18 mouse cellular contexts compared by ENCODE assay signal in the genomic region with DNA sequence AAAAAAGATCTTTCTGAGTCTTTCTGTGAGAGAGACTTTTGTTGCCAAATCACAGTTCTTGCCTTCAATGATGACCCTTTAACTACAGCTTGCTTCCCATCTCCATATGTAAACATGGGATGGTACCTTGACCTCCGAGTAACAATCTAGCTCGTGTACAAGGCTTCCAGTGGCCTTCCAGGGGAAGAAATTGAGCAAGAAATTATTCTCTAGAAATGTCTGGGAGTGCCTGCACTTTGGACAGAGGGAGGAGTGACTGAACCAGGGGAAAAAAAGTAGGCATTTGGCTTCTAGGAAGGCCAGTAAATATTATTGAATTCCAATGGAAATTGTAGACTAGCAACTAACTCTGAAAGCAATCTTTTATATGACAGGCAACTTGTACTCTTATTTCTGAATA.
A peak's percentile ranks its signal among the peaks of the same experiment; 100 is the strongest.
DNase-seq lines count a peak whose midpoint lies in the region; ATAC-seq and TF ChIP-seq lines count a peak whose summit lies in the region.
"Had no signal": no experiment of that assay in that cellular context is flagged by ENCODE, and none has a peak within 500 bp of the region (broad histone marks: within the 10 kb centered on the region; RNA-seq: fewer than 3 reads in every experiment).

No protein-coding gene starts in this region.

- no peak for ATAC-seq in kidney, embryonic 16.5 days (ENCODE audit: low FRiP score, low TSS enrichment)
- no peak for ATAC-seq in liver, postnatal 0 days
- ATAC-seq in intestine, postnatal 0 days: peak; percentile 72
- ATAC-seq in hindbrain, postnatal 0 days: no peak
- ATAC-seq: forebrain, embryonic 16.5 days had no signal

- H3K4me3 ChIP-seq in kidney, embryonic 16.5 days (ENCODE audit: low read length): no peak overlapping the region
- H3K4me3 ChIP-seq in liver, adult 2 months (ENCODE audit: insufficient read depth, low read depth, low read length): no peak overlapping the region
- H3K4me3 ChIP-seq in liver, postnatal 0 days (ENCODE audit: low read depth, low read length): no peak overlapping the region
- H3K4me3 ChIP-seq in intestine, postnatal 0 days (ENCODE audit: low read depth, low read length): no peak overlapping the region
- no peak overlapping the region for H3K4me3 ChIP-seq in limb, embryonic 10.5 days
- H3K4me3 ChIP-seq in hindbrain, postnatal 0 days (ENCODE audit: low read length): no peak overlapping the region
- H3K4me3 ChIP-seq: embryonic facial prominence, embryonic 13.5 days; forebrain, embryonic 12.5 days; heart, embryonic 12.5 days; hindbrain, embryonic 10.5 days had no signal

- H3K27me3 ChIP-seq in kidney, embryonic 16.5 days (ENCODE audit: insufficient read depth, low read length): no peaks in the 10 kb centered on the region
- H3K27me3 ChIP-seq in liver, adult 2 months (ENCODE audit: control insufficient read depth, insufficient read depth, low read length): no peaks in the 10 kb centered on the region
- H3K27me3 ChIP-seq in liver, postnatal 0 days (ENCODE audit: insufficient read depth, low read length): no peaks in the 10 kb centered on the region
- no peaks in the 10 kb centered on the region for H3K27me3 ChIP-seq in intestine, postnatal 0 days (replicated peaks; ENCODE audit: control insufficient read depth, insufficient read depth, low read length)
- no peaks in the 10 kb centered on the region for H3K27me3 ChIP-seq in limb, embryonic 10.5 days (ENCODE audit: low read depth, poor library complexity, severe bottlenecking)
- no peaks in the 10 kb centered on the region for H3K27me3 ChIP-seq in hindbrain, postnatal 0 days (ENCODE audit: insufficient read depth, low read length)
- H3K27me3 ChIP-seq: embryonic facial prominence, embryonic 13.5 days; forebrain, embryonic 12.5 days; heart, embryonic 12.5 days had no signal

- no peak overlapping the region for H3K27ac ChIP-seq in kidney, embryonic 16.5 days (ENCODE audit: low read length)
- no peak overlapping the region for H3K27ac ChIP-seq in liver, adult 2 months (replicated peaks; ENCODE audit: insufficient read depth, low read depth, low read length)
- H3K27ac ChIP-seq in liver, postnatal 0 days (ENCODE audit: low read depth): no peak overlapping the region
- no peak overlapping the region for H3K27ac ChIP-seq in intestine, postnatal 0 days (ENCODE audit: low read depth, low read length)
- no peak overlapping the region for H3K27ac ChIP-seq in limb, embryonic 10.5 days
- no peak overlapping the region for H3K27ac ChIP-seq in hindbrain, postnatal 0 days
- H3K27ac ChIP-seq: embryonic facial prominence, embryonic 13.5 days; forebrain, embryonic 12.5 days; hindbrain, embryonic 10.5 days had no signal

- no peaks in the 10 kb centered on the region for H3K36me3 ChIP-seq in kidney, embryonic 16.5 days (ENCODE audit: insufficient read depth, low read length)
- no peaks in the 10 kb centered on the region for H3K36me3 ChIP-seq in liver, adult 2 months (ENCODE audit: control insufficient read depth, insufficient read depth, low read length)
- H3K36me3 ChIP-seq in liver, postnatal 0 days (replicated peaks; ENCODE audit: insufficient read depth, low read length): no peaks in the 10 kb centered on the region
- H3K36me3 ChIP-seq in intestine, postnatal 0 days (ENCODE audit: control insufficient read depth, insufficient read depth): no peaks in the 10 kb centered on the region
- H3K36me3 ChIP-seq in limb, embryonic 10.5 days: no peaks in the 10 kb centered on the region
- no peaks in the 10 kb centered on the region for H3K36me3 ChIP-seq in hindbrain, postnatal 0 days (ENCODE audit: insufficient read depth, low read length)
- H3K36me3 ChIP-seq: embryonic facial prominence, embryonic 13.5 days; forebrain, embryonic 12.5 days; heart, embryonic 12.5 days; hindbrain, embryonic 10.5 days had no signal

- H3K9ac ChIP-seq in kidney, embryonic 16.5 days (replicated peaks; ENCODE audit: low read length): no peak overlapping the region
- H3K9ac ChIP-seq in liver, adult 2 months (ENCODE audit: low read depth, low read length): no peak overlapping the region
- H3K9ac ChIP-seq in liver, postnatal 0 days (replicated peaks): no peak overlapping the region
- H3K9ac ChIP-seq in intestine, postnatal 0 days (ENCODE audit: low read depth, low read length): no peak overlapping the region
- H3K9ac ChIP-seq in hindbrain, postnatal 0 days (replicated peaks; ENCODE audit: low read length): no peak overlapping the region
- H3K9ac ChIP-seq: embryonic facial prominence, embryonic 13.5 days; forebrain, embryonic 12.5 days; heart, embryonic 12.5 days had no signal

- no peaks in the 10 kb centered on the region for H3K9me3 ChIP-seq in kidney, embryonic 16.5 days (ENCODE audit: low read length)
- H3K9me3 ChIP-seq in liver, postnatal 0 days (ENCODE audit: low read length): no peaks in the 10 kb centered on the region
- no peaks in the 10 kb centered on the region for H3K9me3 ChIP-seq in intestine, postnatal 0 days (ENCODE audit: control insufficient read depth)
- no peaks in the 10 kb centered on the region for H3K9me3 ChIP-seq in limb, embryonic 10.5 days (replicated peaks)
- H3K9me3 ChIP-seq in hindbrain, postnatal 0 days (ENCODE audit: low read length): no peaks in the 10 kb centered on the region
- H3K9me3 ChIP-seq: embryonic facial prominence, embryonic 13.5 days; forebrain, embryonic 12.5 days; heart, embryonic 12.5 days; hindbrain, embryonic 10.5 days had no signal

- peak; percentile 16 for DNase-seq in kidney, adult 18-20 months
- peak; percentile 74 for DNase-seq in liver, adult 2 months (ENCODE audit: extremely low read depth, low read depth, low spot score)
- DNase-seq in liver, postnatal 0 days: no peak
- peak; percentile 44 for DNase-seq in yolk sac, embryonic 10.5 days (ENCODE audit: low spot score)
- no peak for DNase-seq in limb, embryonic 10.5 days (ENCODE audit: low spot score)
- DNase-seq in hindbrain, postnatal 0 days (ENCODE audit: low spot score): no peak
- DNase-seq: adrenal gland, postnatal 14 days; cerebellum, adult 11-12 months; cerebellum, adult 9-10 months; cerebellum, postnatal 25 days; gastrocnemius, postnatal 14 days had no signal

- no peak for TF ChIP-seq EP300 in liver, postnatal 0 days (IDR thresholded peaks at IDR 0.05; ENCODE audit: low read depth)

- no peaks in the 10 kb centered on the region for H3K4me1 ChIP-seq in kidney, embryonic 16.5 days (ENCODE audit: insufficient read depth, low read length)
- peaks cover 6% of the 10 kb centered on the region; the same call in 1 of the 2 replicates for H3K4me1 ChIP-seq in liver, adult 2 months (ENCODE audit: control insufficient read depth, insufficient read depth, low read length)
- no peaks in the 10 kb centered on the region for H3K4me1 ChIP-seq in liver, postnatal 0 days (ENCODE audit: insufficient read depth)
- no peaks in the 10 kb centered on the region for H3K4me1 ChIP-seq in intestine, postnatal 0 days (replicated peaks; ENCODE audit: control insufficient read depth, insufficient read depth, low read length)
- peaks cover 3% of the 10 kb centered on the region; the same call in 1 of the 2 replicates for H3K4me1 ChIP-seq in limb, embryonic 10.5 days
- peaks cover 4% of the 10 kb centered on the region; the same call in 1 of the 2 replicates for H3K4me1 ChIP-seq in hindbrain, postnatal 0 days (ENCODE audit: insufficient read depth, low read length)

- no peak overlapping the region for H3K4me2 ChIP-seq in kidney, embryonic 16.5 days (replicated peaks; ENCODE audit: low read depth, low read length)
- no peak overlapping the region for H3K4me2 ChIP-seq in liver, postnatal 0 days (ENCODE audit: low read depth, low read length)
- H3K4me2 ChIP-seq in intestine, postnatal 0 days (replicated peaks; ENCODE audit: low read depth): no peak overlapping the region
- no peak overlapping the region for H3K4me2 ChIP-seq in hindbrain, postnatal 0 days (ENCODE audit: low read depth, low read length)
- H3K4me2 ChIP-seq: embryonic facial prominence, embryonic 13.5 days; forebrain, embryonic 12.5 days; heart, embryonic 12.5 days had no signal

- 75% methylated on average over 2 of the region's 2 CpGs for WGBS in kidney, embryonic 16.5 days
- 25% methylated on average over 2 of the region's 2 CpGs for WGBS in liver, adult 2 months
- WGBS in liver, postnatal 0 days (ENCODE audit: insufficient replicate concordance): 51% methylated on average over 2 of the region's 2 CpGs
- 23% methylated on average over 2 of the region's 2 CpGs for WGBS in intestine, postnatal 0 days
- WGBS in limb, embryonic 10.5 days: 84% methylated on average over 2 of the region's 2 CpGs
- 90% methylated on average over 2 of the region's 2 CpGs for WGBS in hindbrain, postnatal 0 days

- H3K79me2 ChIP-seq in liver, adult 2 months (ENCODE audit: control insufficient read depth, insufficient read depth, low read length): no peaks in the 10 kb centered on the region

- TF ChIP-seq CTCF in liver, adult 2 months (IDR thresholded peaks at IDR 0.05; ENCODE audit: low read depth, low read length): no peak
- TF ChIP-seq CTCF in liver, postnatal 0 days (IDR thresholded peaks at IDR 0.05; ENCODE audit: low read depth): no peak
- no peak for TF ChIP-seq CTCF in intestine, postnatal 0 days (IDR thresholded peaks at IDR 0.05; ENCODE audit: low read depth)
- no peak for TF ChIP-seq CTCF in hindbrain, postnatal 0 days (IDR thresholded peaks at IDR 0.05; ENCODE audit: low read depth)

- no peak for TF ChIP-seq POLR2A in liver, adult 2 months (IDR thresholded peaks at IDR 0.05; ENCODE audit: extremely low read depth, insufficient read depth, low read length)

Comparison
In these comparisons a context has a peak if more than half of its experiments do, and no peak if none do; other contexts are left out.
1. DNase-seq: peak in kidney, adult 18-20 months (single experiment), liver, adult 2 months (single experiment) and yolk sac, embryonic 10.5 days (single experiment); none in liver, postnatal 0 days (single experiment), limb, embryonic 10.5 days (single experiment) and hindbrain, postnatal 0 days (single experiment).